Mouse (Mus musculus) megakaryocyte, embryonic 14.5 days (primary cell): Measurements from ENCODE around the gene Spns3.

Source experiments
- FLI1 ChIP-seq: IDR thresholded peaks from 2 replicates; pipeline ENCODE4 v1.6.1; 2012; ENCODE audit warnings: low read length, inconsistent platforms, mixed read lengths
- GATA1 ChIP-seq: IDR thresholded peaks from 3 replicates; pipeline ENCODE4 v1.6.1; 2012; ENCODE audit warnings: mixed read lengths, low read length, inconsistent platforms, borderline replicate concordance

DNA sequence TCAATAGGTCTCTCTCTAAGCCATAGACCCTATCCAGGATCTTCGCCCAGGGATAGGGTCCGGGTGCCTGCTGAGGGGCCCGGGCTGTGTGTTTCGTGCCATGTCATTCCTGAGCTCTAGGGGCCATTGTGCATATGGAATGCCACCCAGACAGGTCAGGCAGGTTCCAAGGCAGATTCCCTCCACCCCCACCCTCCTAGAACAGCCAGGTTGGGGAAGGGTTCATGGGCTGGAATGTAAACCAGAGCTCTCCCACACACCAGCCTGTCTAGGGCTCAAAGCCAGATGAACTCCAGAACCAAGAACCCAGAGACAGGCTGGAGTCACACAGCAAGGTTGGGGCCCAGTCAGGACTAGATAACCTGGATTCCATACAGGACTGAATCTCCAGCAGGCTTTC is 76.8 kb downstream of the Spns3 start:
- no peak for TF ChIP-seq GATA1
- no peak for TF ChIP-seq FLI1
